Mouse (Mus musculus): ENCODE data around the gene Nosip. TPM values are rescaled to one million over a fixed set of nuclear protein-coding genes. Genes with fewer than 3 reads are reported as not detected.
A peak's percentile ranks its signal among the peaks of the same experiment; 100 is the strongest.

Gene Nosip
- 60.4 and 67.6 TPM in 2 replicates for polyA plus RNA-seq (2012; rRNA removed)

DNA sequence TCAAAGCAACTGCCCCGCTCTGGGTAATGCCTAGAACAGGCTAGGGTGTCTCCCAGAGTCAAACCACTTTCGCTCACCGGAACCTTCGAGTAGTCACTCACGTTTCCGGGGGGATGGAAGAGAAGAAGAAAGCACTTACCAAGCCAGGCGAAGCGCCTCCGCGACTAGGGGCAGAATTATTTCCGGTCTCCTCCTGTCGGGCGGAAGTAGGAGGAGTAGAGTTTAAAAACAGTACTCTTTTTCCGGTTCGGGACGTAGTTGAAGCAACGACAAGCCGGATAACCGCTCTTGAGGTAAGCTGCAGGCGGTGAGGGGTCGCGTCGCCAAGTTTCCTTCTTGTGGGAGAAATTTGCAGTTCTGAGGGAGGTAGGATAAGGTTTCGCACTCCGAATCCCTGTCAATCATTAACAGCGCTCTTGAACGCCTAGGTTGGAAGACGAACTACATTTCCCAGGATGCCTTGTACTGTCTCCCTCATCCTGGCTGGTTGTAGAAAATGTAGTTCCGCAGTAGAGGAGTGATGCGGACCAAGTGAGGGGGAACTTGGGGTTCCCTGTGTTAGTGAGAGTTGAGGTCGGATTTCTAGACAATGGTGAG lies at the start of gene Nosip, which contains the start of gene Prrg2:
Gene Nosip, plus strand, starts transcription at position 191 of the 597 bp plus-strand sequence.
Gene Prrg2, minus strand, starts transcription at position 439 of the 597 bp plus-strand sequence.
- no peaks in the 10 kb centered on the region for H3K36me3 ChIP-seq (ENCODE audit: control insufficient read depth, insufficient read depth, low read length)
- under 1% methylated on average over 31 of the region's 31 CpGs for WGBS
- 0 out of 2 replicates have a peak, but pooled peaks have one; percentile 16 for TF ChIP-seq CTCF (conservative IDR thresholded peaks at IDR 0.05; ENCODE audit: insufficient read depth, insufficient read length, low read depth, low read length)
- TF ChIP-seq POLR2A (IDR thresholded peaks at IDR 0.05; ENCODE audit: low read depth, low read length) = no peak
- peak; percentile 98 for DNase-seq
- peak within 1 kb of the TSS; percentile 100 for H3K27ac ChIP-seq (ENCODE audit: insufficient read depth, low read depth, low read length)
- H3K27me3 ChIP-seq (replicated peaks; ENCODE audit: control insufficient read depth, insufficient read depth, low read length) = no peaks in the 10 kb centered on the region
- peak within 1 kb of the TSS; percentile 98 for H3K4me3 ChIP-seq (ENCODE audit: insufficient read depth, low read depth, low read length)
- H3K4me1 ChIP-seq (ENCODE audit: control insufficient read depth, insufficient read depth, low read length) = peaks cover 7% of the 10 kb centered on the region; the same call in 1 of the 2 replicates

DNA sequence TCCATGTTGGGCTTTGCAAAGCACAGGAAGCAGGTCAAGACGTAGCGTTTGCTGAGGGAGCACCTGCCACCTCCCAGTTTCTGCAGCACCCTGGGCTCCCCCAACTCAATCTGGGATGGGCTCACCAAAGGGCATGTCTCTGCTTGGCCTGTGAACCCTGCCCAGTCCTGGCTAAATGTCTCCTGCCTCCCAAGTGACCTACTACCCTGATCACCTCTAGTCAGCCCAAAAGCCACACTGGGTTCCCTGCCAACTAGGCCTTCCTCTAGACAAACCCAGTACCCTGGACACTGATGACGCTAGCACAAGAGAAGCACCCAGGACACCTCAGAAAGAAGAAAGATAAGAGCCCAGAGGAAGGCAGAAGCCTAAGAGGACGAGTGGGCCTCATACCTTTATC lies 49.4 kb upstream of the Nosip start:
- no peaks in the 10 kb centered on the region for H3K36me3 ChIP-seq (ENCODE audit: control insufficient read depth, insufficient read depth, low read length)
- no peaks in the 10 kb centered on the region for H3K27me3 ChIP-seq (replicated peaks; ENCODE audit: control insufficient read depth, insufficient read depth, low read length)
- no peaks in the 10 kb centered on the region; the same call in 1 of the 2 replicates for H3K4me1 ChIP-seq (ENCODE audit: control insufficient read depth, insufficient read depth, low read length)
- TF ChIP-seq POLR2A (IDR thresholded peaks at IDR 0.05; ENCODE audit: low read depth, low read length) (no peak), CTCF (conservative IDR thresholded peaks at IDR 0.05; ENCODE audit: insufficient read depth, insufficient read length, low read depth, low read length) (no peak)
- 81% methylated on average over 4 of the region's 4 CpGs for WGBS
- DNase-seq = no peak
- H3K4me3 ChIP-seq (ENCODE audit: insufficient read depth, low read depth, low read length) = no peak overlapping the region
- no peak overlapping the region for H3K27ac ChIP-seq (ENCODE audit: insufficient read depth, low read depth, low read length)

DNA sequence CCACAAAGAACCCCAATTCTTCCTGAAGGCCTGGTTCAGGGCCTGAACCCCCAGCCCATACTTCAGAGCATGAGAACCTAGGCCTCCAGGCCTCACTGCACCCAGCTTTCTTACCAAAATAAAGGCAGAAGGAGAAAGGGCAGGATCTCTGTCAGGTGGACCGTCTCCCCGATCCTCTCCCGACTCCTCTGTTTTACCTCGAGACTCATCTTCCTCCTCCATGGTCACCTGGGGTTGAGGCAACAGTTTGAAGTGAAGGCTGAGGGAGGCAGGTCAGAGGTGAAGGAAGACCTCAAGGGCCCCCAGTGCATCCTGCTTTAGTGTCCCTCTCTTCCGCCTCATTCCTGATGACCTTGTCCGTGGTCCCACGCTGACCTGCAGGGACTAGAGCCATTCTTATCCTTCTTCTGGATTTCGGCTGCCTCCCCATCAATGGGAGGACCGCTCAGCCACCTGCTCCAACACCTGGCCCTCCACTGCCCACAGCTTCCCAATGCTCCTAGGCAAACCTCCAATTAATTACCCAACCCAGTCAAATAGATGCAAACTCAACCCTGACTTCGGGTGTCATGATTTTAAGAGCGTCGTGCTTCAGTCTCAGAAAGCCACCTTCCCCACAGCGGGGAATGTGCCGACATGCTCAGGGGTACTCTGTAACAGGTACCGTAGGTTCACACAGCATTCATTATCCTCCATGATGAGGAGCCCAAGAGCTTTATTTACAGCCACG lies 48.7 kb upstream of the Nosip start:
- 93% methylated on average over 16 of the region's 16 CpGs for WGBS

DNA sequence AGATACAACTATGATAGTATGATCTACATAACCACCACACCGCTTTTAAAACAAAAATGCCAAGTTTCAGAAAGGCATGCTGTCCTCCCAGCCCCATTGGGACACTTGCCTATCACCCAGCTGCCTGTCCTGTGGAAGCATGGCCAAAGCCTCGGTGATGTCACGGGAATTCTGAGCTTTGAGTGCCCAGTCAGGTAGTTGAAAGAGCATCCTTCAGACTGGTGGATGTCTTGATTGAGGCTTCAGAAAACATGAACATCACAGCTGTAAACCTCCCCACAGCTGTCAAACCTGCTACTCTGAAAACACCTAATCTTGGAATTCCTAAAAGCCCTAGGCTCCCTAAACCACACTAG lies 48.2 kb upstream of the Nosip start:
- TF ChIP-seq POLR2A (IDR thresholded peaks at IDR 0.05; ENCODE audit: low read depth, low read length) (no peak), CTCF (conservative IDR thresholded peaks at IDR 0.05; ENCODE audit: insufficient read depth, insufficient read length, low read depth, low read length) (no peak)
- H3K27me3 ChIP-seq (replicated peaks; ENCODE audit: control insufficient read depth, insufficient read depth, low read length) = no peaks in the 10 kb centered on the region
- H3K36me3 ChIP-seq (ENCODE audit: control insufficient read depth, insufficient read depth, low read length) = no peaks in the 10 kb centered on the region
- 96% methylated on average over 3 of the region's 3 CpGs for WGBS
- H3K27ac ChIP-seq (ENCODE audit: insufficient read depth, low read depth, low read length) = no peak overlapping the region
- no peak for DNase-seq
- H3K4me3 ChIP-seq (ENCODE audit: insufficient read depth, low read depth, low read length) = no peak overlapping the region
- peaks cover 3% of the 10 kb centered on the region; the same call in 1 of the 2 replicates for H3K4me1 ChIP-seq (ENCODE audit: control insufficient read depth, insufficient read depth, low read length)

More for the DNA sequence above, 48.7 kb upstream of the Nosip start:
- Histone ChIP-seq H3K27ac (ENCODE audit: insufficient read depth, low read depth, low read length) (no peak overlapping the region), H3K4me1 (ENCODE audit: control insufficient read depth, insufficient read depth, low read length) (peaks cover 3% of the 10 kb centered on the region; the same call in 1 of the 2 replicates), H3K27me3 (replicated peaks; ENCODE audit: control insufficient read depth, insufficient read depth, low read length) (no peaks in the 10 kb centered on the region), H3K4me3 (ENCODE audit: insufficient read depth, low read depth, low read length) (no peak overlapping the region), H3K36me3 (ENCODE audit: control insufficient read depth, insufficient read depth, low read length) (no peaks in the 10 kb centered on the region)
- TF ChIP-seq CTCF (conservative IDR thresholded peaks at IDR 0.05; ENCODE audit: insufficient read depth, insufficient read length, low read depth, low read length) (no peak), POLR2A (IDR thresholded peaks at IDR 0.05; ENCODE audit: low read depth, low read length) (no peak)
- no peak for DNase-seq

DNA sequence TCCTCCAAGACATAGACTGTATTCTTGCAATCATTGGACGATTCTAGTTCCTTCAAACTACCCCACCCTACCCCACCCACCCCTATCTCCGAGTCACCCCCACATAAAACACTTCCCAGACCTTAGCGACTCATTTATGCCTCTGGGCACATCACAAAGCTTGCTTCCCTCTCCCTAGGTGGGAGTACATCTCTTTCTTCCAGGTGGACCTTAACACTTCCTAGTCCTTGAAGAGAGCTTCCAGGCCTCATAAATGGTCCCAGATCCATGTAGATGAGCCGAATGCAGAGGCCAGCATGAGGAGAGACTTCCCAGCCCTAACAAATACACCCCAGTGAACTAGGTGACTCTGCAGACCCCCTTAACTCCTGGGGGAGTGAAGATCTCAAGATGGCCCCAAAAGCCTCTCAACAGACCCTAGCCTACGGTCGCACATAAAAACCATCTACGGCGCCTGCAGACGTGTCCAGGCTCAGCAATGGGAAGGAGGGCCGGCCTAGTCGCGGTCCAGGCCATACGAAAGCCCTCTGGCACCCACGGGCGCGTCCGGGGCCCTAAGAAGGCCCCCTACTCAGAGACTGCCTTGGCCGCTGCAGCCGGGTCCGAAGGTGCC lies 46.8 kb upstream of the Nosip start:
- DNase-seq = no peak
- WGBS = under 1% methylated on average over 20 of the region's 20 CpGs

DNA sequence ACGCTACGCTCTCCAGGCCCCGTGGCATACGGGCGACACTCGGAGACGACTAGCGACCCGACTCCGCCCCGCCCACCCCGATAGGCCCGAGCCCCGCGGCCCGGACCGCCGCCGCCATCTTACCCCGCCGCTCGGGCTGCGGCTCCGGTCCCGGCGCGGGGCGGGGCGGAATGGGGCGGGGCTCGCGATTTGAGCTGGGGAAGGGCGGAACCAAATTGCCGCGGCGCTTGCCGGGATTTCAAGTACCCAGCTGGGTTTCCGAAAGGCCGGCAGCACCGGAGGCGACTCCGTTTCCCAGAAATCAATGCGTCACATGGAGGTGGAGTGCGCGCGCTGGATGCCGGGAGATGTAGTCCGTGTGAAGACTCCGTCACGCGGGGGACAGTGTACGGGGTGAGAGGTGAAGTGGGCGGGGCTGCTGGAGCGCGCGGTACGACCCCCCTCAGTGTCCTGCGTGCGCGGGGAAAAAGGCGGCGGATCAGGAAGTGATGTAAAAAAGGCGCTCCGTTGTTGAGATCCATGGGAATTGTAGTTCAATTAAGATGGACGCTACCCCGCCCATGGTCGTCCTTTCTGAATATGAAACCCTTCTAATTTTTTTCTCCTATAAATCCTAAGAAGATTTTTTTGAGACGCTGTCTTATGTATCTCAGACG lies 46.1 kb upstream of the Nosip start, which contains the start of gene Scaf1:
Gene Scaf1, minus strand, starts transcription at position 407 of the 656 bp plus-strand sequence.
- H3K27me3 ChIP-seq (replicated peaks; ENCODE audit: control insufficient read depth, insufficient read depth, low read length) = no peaks in the 10 kb centered on the region
- peaks cover 3% of the 10 kb centered on the region; the same call in 1 of the 2 replicates for H3K4me1 ChIP-seq (ENCODE audit: control insufficient read depth, insufficient read depth, low read length)
- peak within 1 kb of the TSS; percentile 90 for H3K4me3 ChIP-seq (ENCODE audit: insufficient read depth, low read depth, low read length)
- peak within 1 kb of the TSS; percentile 96 for H3K27ac ChIP-seq (ENCODE audit: insufficient read depth, low read depth, low read length)
- H3K36me3 ChIP-seq (ENCODE audit: control insufficient read depth, insufficient read depth, low read length) = no peaks in the 10 kb centered on the region
- WGBS = 1% methylated on average over 69 of the region's 69 CpGs
- peak; percentile 100 for DNase-seq
- TF ChIP-seq CTCF (conservative IDR thresholded peaks at IDR 0.05; ENCODE audit: insufficient read depth, insufficient read length, low read depth, low read length) (no peak), POLR2A (IDR thresholded peaks at IDR 0.05; ENCODE audit: low read depth, low read length) (no peak)

More for the DNA sequence above, 46.8 kb upstream of the Nosip start:
- H3K4me1 ChIP-seq (ENCODE audit: control insufficient read depth, insufficient read depth, low read length) = peaks cover 3% of the 10 kb centered on the region; the same call in 1 of the 2 replicates
- TF ChIP-seq CTCF (conservative IDR thresholded peaks at IDR 0.05; ENCODE audit: insufficient read depth, insufficient read length, low read depth, low read length) (no peak), POLR2A (IDR thresholded peaks at IDR 0.05; ENCODE audit: low read depth, low read length) (no peak)
- peak overlapping the region; percentile 32 for H3K27ac ChIP-seq (ENCODE audit: insufficient read depth, low read depth, low read length)
- H3K36me3 ChIP-seq (ENCODE audit: control insufficient read depth, insufficient read depth, low read length) = no peaks in the 10 kb centered on the region
- H3K4me3 ChIP-seq (ENCODE audit: insufficient read depth, low read depth, low read length) = peak overlapping the region; percentile 90
- H3K27me3 ChIP-seq (replicated peaks; ENCODE audit: control insufficient read depth, insufficient read depth, low read length) = no peaks in the 10 kb centered on the region
